Mouse (Mus musculus) frontal cortex, postnatal 25 days (tissue): ENCODE measurements around the gene Vmn2r76.
"Not testable (repeated sequence)": the region's sequence is repeated elsewhere in the genome, so short reads cannot be mapped to it uniquely, and the experiment has no call there.

Source experiments
- DNase-seq, 2 experiments: peaks; one replicate each; pipeline ENCODE4 v3.0.0; 2022; ENCODE audit warnings: low spot score in 2 of 2

The Vmn2r76 gene

GRCm38 (mm10) chr7:86246208-86246607, at the start of gene Vmn2r76:
Gene Vmn2r76 (minus strand): TSS chr7:86246308.
- no peak for DNase-seq

- DNase-seq: no peak
These were observed 31.0 kb upstream of the Vmn2r76 start, which contains the start of gene Olfr310 for GRCm38 (mm10) chr7:86277072-86277471. Gene Olfr310 (minus strand): TSS chr7:86277172.

GRCm38 (mm10) chr7:86211345-86211744, 34.8 kb downstream of the Vmn2r76 start:
- no peak for DNase-seq

GRCm38 (mm10) chr7:86171678-86172077, 74.4 kb downstream of the Vmn2r76 start, which contains the start of gene Vmn2r75:
Gene Vmn2r75 (minus strand): TSS chr7:86171778.
- DNase-seq: not testable (repeated sequence)
